Mouse (Mus musculus) heart, postnatal 0 days (tissue): ENCODE measurements at regions not wholly inside any gene's neighbourhood (a gene's known extent, or its start where the extent isn't known, plus 50 kb on each side); places are given as distances from the start of the nearest gene placed in this dataset.

Source experiments
- ATAC-seq: fragments of 200-750 bp; cut with Nextera tagmentation; 2 replicates; pipeline ENCODE4 v1.8.0; 2017; ENCODE audit warnings: low read depth, moderate number of reproducible peaks, moderate library complexity; ENCODE audit not compliant: insufficient read depth
- DNase-seq: peaks from one replicate; pipeline ENCODE4 v3.0.0-alpha.2; 2016; ENCODE audit warnings: low spot score
- H3K27ac ChIP-seq: fragments of 300-500 bp; sonication (generic); 2 replicates; pipeline ENCODE4 v1.5.1; 2014; ENCODE audit warnings: low read depth, mild to moderate bottlenecking
- H3K27me3 ChIP-seq: fragments of 300-500 bp; sonication (generic); 2 replicates; pipeline ENCODE4 v1.6.1; 2014; ENCODE audit warnings: low read length, mixed read lengths; ENCODE audit not compliant: control insufficient read depth, insufficient read depth
- H3K36me3 ChIP-seq: fragments of 300-500 bp; sonication (generic); replicated peaks from 2 replicates; pipeline ENCODE4 v1.6.1; 2014; ENCODE audit warnings: low read length, mixed read lengths; ENCODE audit not compliant: control insufficient read depth, insufficient read depth
- H3K4me1 ChIP-seq: fragments of 300-500 bp; sonication (generic); 2 replicates; pipeline ENCODE4 v1.6.1; 2014; ENCODE audit warnings: antibody characterized with exemption; ENCODE audit not compliant: control insufficient read depth, insufficient read depth
- H3K4me2 ChIP-seq: fragments of 300-500 bp; sonication (generic); 2 replicates; pipeline ENCODE4 v1.6.1; 2014; ENCODE audit warnings: low read depth, mild to moderate bottlenecking, low read length, moderate library complexity
- H3K4me3 ChIP-seq: fragments of 300-500 bp; sonication (generic); 2 replicates; pipeline ENCODE4 v1.5.1; 2014; ENCODE audit warnings: low read depth, low read length
- H3K9ac ChIP-seq: fragments of 300-500 bp; sonication (generic); replicated peaks from 2 replicates; pipeline ENCODE4 v1.6.1; 2014; ENCODE audit warnings: low read depth, low read length, mixed read lengths
- H3K9me3 ChIP-seq: fragments of 300-500 bp; sonication (generic); replicated peaks from 2 replicates; pipeline ENCODE4 v1.6.1; 2016; ENCODE audit warnings: low read length; ENCODE audit not compliant: control insufficient read depth
- CTCF ChIP-seq: IDR thresholded peaks from 2 replicates; pipeline ENCODE4 v1.5.1; 2016; ENCODE audit warnings: antibody characterized with exemption, control low read depth, low read depth
- EP300 ChIP-seq: IDR thresholded peaks from 2 replicates; pipeline ENCODE4 v1.6.1; 2016; ENCODE audit warnings: antibody characterized with exemption, low read depth
- WGBS: fragments of 180-500 bp; shearing (Covaris S2); extraction: QIAGEN DNeasy Blood & Tissue Kit; methylation state at CpG from one replicate; pipeline ENCODE4 v1.1.7; 2014; 5-methylcytosine and 5-hydroxymethylcytosine counted together

GRCm38 (mm10) chr1:23264251-23264650, 133.3 kb downstream of the Ogfrl1 start:
- ATAC-seq (no peak), DNase-seq (no peak)
- Histone ChIP-seq H3K27me3 (no peaks in the 10 kb centered on the region), H3K36me3 (peaks cover 5% of the 10 kb centered on the region; the same call in 1 of the 2 replicates), H3K4me3 (peak overlapping the region; percentile 11; the same call in 1 of the 2 replicates), H3K27ac (peak overlapping the region; percentile 66), H3K9me3 (no peaks in the 10 kb centered on the region), H3K9ac (peak overlapping the region; percentile 40; the same call in 1 of the 2 replicates), H3K4me1 (peaks cover 32% of the 10 kb centered on the region), H3K4me2 (peak overlapping the region; percentile 42; the same call in 1 of the 2 replicates)
- 31% methylated on average over 3 of the region's 3 CpGs for WGBS
- TF ChIP-seq EP300 (no peak), CTCF (no peak)

- H3K4me3 ChIP-seq, result 0 out of 2 replicates have a peak overlapping the region, but pooled peaks have one; percentile 11
- H3K9ac ChIP-seq, result no peak overlapping the region
- TF ChIP-seq CTCF, result no peak
- no peak for TF ChIP-seq EP300
- no peaks in the 10 kb centered on the region for H3K27me3 ChIP-seq
- WGBS, result 29% methylated on average over 4 of the region's 4 CpGs
- H3K4me2 ChIP-seq, result peak overlapping the region; percentile 42; the same call in 1 of the 2 replicates
- H3K27ac ChIP-seq, result peak overlapping the region; percentile 66
- no peaks in the 10 kb centered on the region for H3K9me3 ChIP-seq
- ATAC-seq (no peak), DNase-seq (no peak)
- peaks cover 4% of the 10 kb centered on the region; the same call in 1 of the 2 replicates for H3K36me3 ChIP-seq
- peaks cover 36% of the 10 kb centered on the region for H3K4me1 ChIP-seq
Measured at GRCm38 (mm10) chr1:23263798-23264197, 133.8 kb downstream of the Ogfrl1 start.

- Histone ChIP-seq H3K9ac (no peak overlapping the region), H3K4me3 (no peak overlapping the region), H3K27me3 (no peaks in the 10 kb centered on the region), H3K36me3 (peaks cover 4% of the 10 kb centered on the region; the same call in 1 of the 2 replicates), H3K9me3 (no peaks in the 10 kb centered on the region), H3K4me2 (no peak overlapping the region), H3K27ac (no peak overlapping the region), H3K4me1 (peaks cover 37% of the 10 kb centered on the region)
- ATAC-seq, result no peak
- no peak for DNase-seq
- TF ChIP-seq EP300, result no peak
- no peak for TF ChIP-seq CTCF
- 53% methylated on average over 3 of the region's 3 CpGs for whole genome bisulfite sequencing
Measured at GRCm38 (mm10) chr1:23261652-23262051, 135.9 kb downstream of the Ogfrl1 start.

- 8% methylated on average over 10 of the region's 10 CpGs for WGBS
- no peak for ATAC-seq
- H3K4me3 ChIP-seq, result peak overlapping the region; percentile 80
- peak overlapping the region; percentile 96 for H3K9ac ChIP-seq
- H3K4me1 ChIP-seq, result peaks cover 28% of the 10 kb centered on the region
- no peaks in the 10 kb centered on the region for H3K27me3 ChIP-seq
- peak overlapping the region; percentile 99 for H3K27ac ChIP-seq
- no peak for DNase-seq
- no peaks in the 10 kb centered on the region for H3K9me3 ChIP-seq
- peaks cover 4% of the 10 kb centered on the region; the same call in 1 of the 2 replicates for H3K36me3 ChIP-seq
- peak overlapping the region; percentile 65 for H3K4me2 ChIP-seq
- TF ChIP-seq CTCF (no peak), EP300 (no peak)
Measured at GRCm38 (mm10) chr1:23257306-23257895, 140.2 kb downstream of the Ogfrl1 start.

GRCm38 (mm10) chr1:23256630-23257001, 141.0 kb downstream of the Ogfrl1 start:
- Histone ChIP-seq H3K9ac (peak overlapping the region; percentile 96), H3K4me2 (peak overlapping the region; percentile 65), H3K4me3 (peak overlapping the region; percentile 80), H3K9me3 (peaks cover 4% of the 10 kb centered on the region), H3K4me1 (peaks cover 26% of the 10 kb centered on the region), H3K27me3 (no peaks in the 10 kb centered on the region), H3K27ac (peak overlapping the region; percentile 99), H3K36me3 (peaks cover 4% of the 10 kb centered on the region; the same call in 1 of the 2 replicates)
- DNase-seq (peak; percentile 83), ATAC-seq (peak; percentile 69)
- TF ChIP-seq CTCF (no peak), EP300 (no peak; the same call in 1 of the 2 replicates)
- WGBS, result under 1% methylated on average over 45 of the region's 45 CpGs
